Mouse (Mus musculus) NIH3T3 (cell line): ENCODE data around the gene 1700018F24Rik.
A peak's percentile ranks its signal among the peaks of the same experiment; 100 is the strongest.
"Not testable (repeated sequence)": the region's sequence is repeated elsewhere in the genome, so short reads cannot be mapped to it uniquely, and the experiment has no call there.

ENCODE experiments used
- DNase-seq: peaks from one replicate; pipeline ENCODE4 v3.0.0-alpha.2; 2012; ENCODE audit warnings: low read depth

1700018F24Rik gene

DNA sequence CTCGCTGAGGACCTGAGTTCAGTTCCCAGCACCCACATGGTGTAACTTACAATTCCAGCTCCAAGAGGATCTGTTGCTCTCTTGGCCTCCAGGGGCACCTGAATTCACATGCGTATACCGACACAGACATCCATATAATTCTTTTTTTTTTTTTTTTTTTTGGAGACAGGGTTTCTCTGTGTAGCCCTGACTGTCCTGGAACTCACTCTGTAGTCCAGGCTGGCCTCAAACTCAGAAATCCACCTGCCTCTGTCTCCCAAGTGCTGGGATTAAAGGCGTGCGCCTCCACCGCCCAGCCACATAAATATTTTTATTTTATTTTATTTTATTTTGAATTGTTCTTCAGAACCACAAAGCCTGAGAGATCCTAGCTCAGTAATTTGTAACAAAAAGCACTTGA is 40.4 kb downstream of the 1700018F24Rik start:
- DNase-seq = not testable (repeated sequence)

DNA sequence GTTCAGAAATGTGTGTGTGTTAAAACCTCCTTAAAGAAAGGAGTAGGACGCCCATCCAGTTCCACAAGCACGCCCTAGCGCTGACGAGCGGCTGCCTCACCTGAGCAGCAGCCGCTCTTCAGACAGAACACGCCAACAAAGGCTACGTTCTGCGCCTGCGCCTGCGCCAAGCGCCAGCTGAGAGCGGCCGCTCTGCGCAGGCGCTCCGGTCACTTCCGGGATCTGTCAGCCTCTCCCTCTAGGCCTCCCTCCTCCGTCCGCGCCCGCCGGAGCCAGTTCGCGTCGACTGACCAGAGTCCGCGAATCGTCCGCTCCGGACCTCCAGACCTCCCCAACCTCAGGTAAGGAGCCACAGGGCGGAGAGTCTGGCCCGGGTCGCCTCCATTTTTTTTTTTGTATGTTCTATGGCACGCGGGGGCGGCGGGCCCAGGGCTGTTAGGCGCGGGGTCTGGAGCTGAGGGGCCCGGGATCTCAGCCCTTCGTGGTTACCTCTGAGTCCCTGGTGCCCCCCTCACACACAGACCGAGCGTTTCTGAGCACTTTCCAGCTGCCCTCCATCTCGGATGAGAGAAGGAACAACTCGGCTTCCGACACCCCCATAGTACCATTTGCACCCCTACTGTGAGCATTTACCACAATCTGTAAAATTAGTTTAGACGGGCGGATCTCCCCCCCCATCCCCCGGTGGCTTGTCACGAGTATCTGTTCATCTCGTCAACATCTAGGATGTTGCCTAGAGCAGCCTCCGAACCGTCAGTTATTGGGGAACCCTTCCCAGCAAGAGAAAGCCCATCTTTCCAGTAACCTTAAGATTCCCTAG is 41.1 kb downstream of the 1700018F24Rik start, which contains the start of the genes Arpc1a and Kpna7:
Arpc1a (plus strand) TSS at position 199 of the 820 bp plus-strand sequence.
Kpna7 (minus strand) TSS at position 399 of the 820 bp plus-strand sequence.
- DNase-seq = peak; percentile 98

DNA sequence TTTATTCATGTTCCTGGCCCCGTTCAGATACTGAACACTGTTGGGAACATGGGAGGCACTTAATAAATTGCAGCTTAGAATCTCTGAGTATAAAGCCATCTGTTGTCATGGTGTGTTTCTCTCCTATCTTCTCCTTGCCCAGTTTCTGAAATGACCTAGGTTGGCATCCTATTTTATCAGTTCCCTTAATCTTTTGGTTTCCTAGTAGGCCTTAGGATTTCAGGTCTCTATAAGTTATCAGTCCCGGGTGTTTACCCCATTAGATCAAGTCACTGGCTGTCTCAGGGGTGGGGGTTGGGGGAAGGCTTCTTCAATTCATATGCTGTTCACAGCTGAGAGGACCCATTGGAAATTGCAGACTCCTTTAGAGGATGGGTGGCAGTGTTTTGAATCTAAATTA is 42.0 kb downstream of the 1700018F24Rik start:
- DNase-seq = no peak

DNA sequence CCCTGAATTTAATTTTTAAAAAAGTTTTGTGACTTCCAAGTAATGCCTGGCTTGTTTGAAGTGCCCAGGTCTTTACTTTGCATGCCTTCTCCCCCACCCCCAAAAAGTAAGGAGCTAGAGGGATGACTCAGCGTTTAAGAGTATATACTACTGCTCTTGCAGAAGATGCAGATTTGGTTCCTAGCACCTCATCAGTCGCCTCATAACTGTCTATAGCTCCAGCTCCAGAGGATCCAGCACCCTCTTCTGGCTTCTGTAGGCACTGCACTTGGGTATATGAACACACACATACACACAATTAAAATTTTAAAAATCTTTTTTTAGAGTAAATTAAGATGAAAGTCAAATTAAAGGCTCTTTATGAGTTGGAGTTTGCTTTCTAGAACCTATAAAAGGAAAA is 45.4 kb downstream of the 1700018F24Rik start:
- DNase-seq = no peak

DNA sequence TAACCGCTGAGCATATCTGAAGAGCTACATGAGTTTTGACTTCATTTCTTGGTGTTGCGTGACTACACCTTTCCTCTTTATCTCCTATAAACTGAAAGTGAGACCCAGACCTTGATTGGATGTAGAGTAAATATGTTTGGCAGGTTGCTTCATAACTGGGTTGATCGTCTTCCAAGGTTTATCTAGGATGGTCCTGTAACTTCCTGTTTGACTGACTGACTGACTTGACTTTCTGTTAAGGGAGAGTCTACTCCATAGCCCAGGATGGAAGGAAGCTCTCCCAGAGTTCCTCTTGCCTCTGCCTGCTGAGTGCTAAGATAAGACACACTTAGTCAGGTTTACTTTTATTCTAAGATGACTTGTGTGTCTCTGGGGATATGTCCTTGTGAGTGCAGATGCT is 47.1 kb downstream of the 1700018F24Rik start:
- no peak for DNase-seq
